Mouse (Mus musculus) liver, adult 2 months (tissue): Measurements from ENCODE around the gene Msl1. TPM values are rescaled to one million over a fixed set of nuclear protein-coding genes. Genes with fewer than 3 reads are reported as not detected.
A peak's percentile ranks its signal among the peaks of the same experiment; 100 is the strongest.

ENCODE experiments used
- DNase-seq: peaks from one replicate; pipeline ENCODE4 v3.0.0-alpha.2; 2011; ENCODE audit warnings: low read depth, low spot score; ENCODE audit errors: extremely low read depth
- H3K27ac ChIP-seq: fragments of 200-500 bp; replicated peaks from 2 replicates; pipeline ENCODE4 v1.5.1; 2012; ENCODE audit warnings: low read depth, mild to moderate bottlenecking, control low read depth, inconsistent platforms, low read length; ENCODE audit not compliant: insufficient read depth
- H3K27me3 ChIP-seq: fragments of 200-500 bp; 2 replicates; pipeline ENCODE4 v1.6.1; 2012; ENCODE audit warnings: mild to moderate bottlenecking, moderate library complexity, low read length, inconsistent platforms; ENCODE audit not compliant: control insufficient read depth, insufficient read depth
- H3K36me3 ChIP-seq: fragments of 200-500 bp; 2 replicates; pipeline ENCODE4 v1.6.1; 2012; ENCODE audit warnings: low read length, inconsistent platforms; ENCODE audit not compliant: control insufficient read depth, insufficient read depth
- H3K4me1 ChIP-seq: fragments of 200-500 bp; 2 replicates; pipeline ENCODE4 v1.6.1; 2011; ENCODE audit warnings: low read length; ENCODE audit not compliant: control insufficient read depth, insufficient read depth
- H3K4me3 ChIP-seq: fragments of 200-500 bp; 2 replicates; pipeline ENCODE4 v1.5.1; 2011; ENCODE audit warnings: low read depth, mild to moderate bottlenecking, control low read depth, low read length, moderate library complexity; ENCODE audit not compliant: insufficient read depth
- H3K79me2 ChIP-seq: fragments of 200-500 bp; 2 replicates; pipeline ENCODE4 v1.6.1; 2012; ENCODE audit warnings: inconsistent platforms, mild to moderate bottlenecking, low read length, moderate library complexity; ENCODE audit not compliant: control insufficient read depth, insufficient read depth
- H3K9ac ChIP-seq: fragments of 200-500 bp; 2 replicates; pipeline ENCODE4 v1.6.1; 2012; ENCODE audit warnings: low read depth, mild to moderate bottlenecking, control low read depth, inconsistent platforms, low read length
- CTCF ChIP-seq: fragments of 200-500 bp; IDR thresholded peaks from 2 replicates; pipeline ENCODE4 v1.5.1; 2011; ENCODE audit warnings: low read depth, low read length, control low read depth
- POLR2A ChIP-seq: fragments of 200-500 bp; IDR thresholded peaks from 2 replicates; pipeline ENCODE4 v1.6.1; 2011; ENCODE audit warnings: low read length, control low read depth; ENCODE audit not compliant: insufficient read depth; ENCODE audit errors: extremely low read depth
- WGBS: fragments of 180-500 bp; shearing (Covaris S2); methylation state at CpG from one replicate; pipeline ENCODE4 v1.1.7; 2018; 5-methylcytosine and 5-hydroxymethylcytosine counted together
- polyA plus RNA-seq: library from polyadenylated mRNA; depleted of rRNA; stranded (reverse); fragments of >200 nt; gene quantifications from 2 replicates; pipeline ENCODE4 v1.2.3, GENCODE M21; 2012
- total RNA-seq: library from RNA; depleted of rRNA; stranded (reverse); fragments of >200 nt; gene quantifications from 2 replicates; pipeline ENCODE4 v1.2.3, GENCODE M21; 2014

Gene Msl1
- total and polyA plus RNA-seq, 2 experiments: 15.5 to 17.0 TPM

DNA sequence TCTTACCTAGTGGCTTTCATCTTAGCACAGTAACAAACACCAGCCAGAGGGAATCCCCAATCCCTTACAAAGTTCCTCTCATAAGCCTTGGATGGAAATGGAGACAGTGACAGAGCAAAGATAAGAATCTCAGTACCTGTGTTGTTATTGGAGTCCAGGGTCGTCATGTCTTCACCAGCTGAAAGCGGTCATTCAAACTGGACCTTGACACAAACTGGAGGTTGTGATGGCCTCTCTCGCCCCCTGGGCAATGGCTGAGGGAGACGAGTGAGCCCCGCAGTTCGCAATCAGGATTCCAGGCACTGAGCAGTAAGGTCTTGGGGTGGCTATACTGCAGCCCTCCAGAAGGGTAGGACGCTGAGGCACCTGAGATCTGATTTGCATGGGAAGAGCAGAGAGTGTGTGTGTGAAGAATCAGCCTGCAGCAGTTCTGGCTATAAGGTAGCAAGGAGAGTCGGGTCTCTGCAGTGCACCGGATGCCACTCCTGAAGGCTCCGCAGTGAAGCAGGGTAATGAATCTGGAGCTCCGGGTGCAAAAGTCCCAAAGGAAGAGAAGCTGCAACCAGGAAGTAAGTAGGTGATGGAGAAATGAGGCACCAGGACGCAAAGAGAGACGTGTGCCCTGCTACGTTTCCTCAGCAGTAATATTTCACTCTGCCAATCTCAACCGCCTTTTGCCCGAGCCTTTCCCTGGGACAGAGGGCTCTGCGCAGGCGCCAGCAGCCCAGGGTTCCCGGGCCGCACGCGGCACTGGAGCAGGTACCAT is 20.6 kb upstream of the Msl1 start, which contains the start of gene Nr1d1:
TSS of gene Nr1d1 (minus strand) at position 752 of the 766 bp plus-strand sequence.
- Histone ChIP-seq H3K4me1 (peaks cover 28% of the 10 kb centered on the region), H3K36me3 (peaks cover 31% of the 10 kb centered on the region), H3K27ac (peak within 1 kb of the TSS; percentile 96), H3K27me3 (no peaks in the 10 kb centered on the region), H3K79me2 (0 out of 2 replicates have a peak, but pooled peaks cover 3% of the 10 kb centered on the region), H3K9ac (peak within 1 kb of the TSS; percentile 85), H3K4me3 (peak within 1 kb of the TSS; percentile 83)
- TF ChIP-seq CTCF (no peak), POLR2A (peak; percentile 88)
- WGBS: under 1% methylated on average over 22 of the region's 22 CpGs
- no peak for DNase-seq

DNA sequence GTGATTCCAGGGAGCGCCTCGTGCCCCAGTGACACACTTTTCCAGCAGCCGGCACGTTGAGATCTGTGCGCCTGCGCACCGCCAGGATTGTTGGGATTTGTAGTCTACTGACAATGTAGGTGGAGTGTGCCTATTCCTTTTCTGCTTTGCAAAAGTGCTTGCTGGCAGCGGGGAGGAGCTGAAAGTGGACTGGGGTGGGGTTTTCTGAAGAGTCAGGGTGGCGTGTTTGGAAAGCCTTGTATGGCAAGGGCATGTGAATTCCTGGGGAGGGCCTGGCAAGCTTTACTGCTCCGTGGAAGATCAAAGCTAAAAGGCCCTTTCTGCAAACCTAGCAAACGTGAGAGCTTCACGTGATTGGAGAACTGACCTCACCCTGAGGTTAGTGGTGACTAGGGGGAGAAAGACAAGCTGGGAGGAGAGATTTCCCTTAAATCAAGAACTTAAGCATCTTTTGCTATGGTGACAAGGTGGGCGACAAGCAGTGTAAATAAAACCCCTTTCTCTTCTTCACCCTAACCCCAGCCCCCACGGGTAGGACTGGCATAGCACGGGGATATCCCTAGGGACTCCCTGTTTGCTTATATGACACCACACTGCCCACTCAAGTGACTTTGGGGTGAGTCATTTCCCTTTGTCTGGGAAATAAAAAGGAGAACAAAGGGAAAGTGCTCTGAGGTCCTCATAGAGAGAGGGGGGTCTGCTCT is 19.8 kb upstream of the Msl1 start:
- peaks cover 24% of the 10 kb centered on the region for H3K36me3 ChIP-seq
- peak; percentile 100 for DNase-seq
- H3K27ac ChIP-seq: peak overlapping the region; percentile 83
- H3K9ac ChIP-seq: peak overlapping the region; percentile 60
- 0 out of 2 replicates have a peak, but pooled peaks cover 3% of the 10 kb centered on the region for H3K79me2 ChIP-seq
- no peak for TF ChIP-seq POLR2A
- no peak for TF ChIP-seq CTCF
- peaks cover 26% of the 10 kb centered on the region for H3K4me1 ChIP-seq
- under 1% methylated on average over 15 of the region's 15 CpGs for WGBS
- H3K4me3 ChIP-seq: peak overlapping the region; percentile 83
- no peaks in the 10 kb centered on the region for H3K27me3 ChIP-seq

DNA sequence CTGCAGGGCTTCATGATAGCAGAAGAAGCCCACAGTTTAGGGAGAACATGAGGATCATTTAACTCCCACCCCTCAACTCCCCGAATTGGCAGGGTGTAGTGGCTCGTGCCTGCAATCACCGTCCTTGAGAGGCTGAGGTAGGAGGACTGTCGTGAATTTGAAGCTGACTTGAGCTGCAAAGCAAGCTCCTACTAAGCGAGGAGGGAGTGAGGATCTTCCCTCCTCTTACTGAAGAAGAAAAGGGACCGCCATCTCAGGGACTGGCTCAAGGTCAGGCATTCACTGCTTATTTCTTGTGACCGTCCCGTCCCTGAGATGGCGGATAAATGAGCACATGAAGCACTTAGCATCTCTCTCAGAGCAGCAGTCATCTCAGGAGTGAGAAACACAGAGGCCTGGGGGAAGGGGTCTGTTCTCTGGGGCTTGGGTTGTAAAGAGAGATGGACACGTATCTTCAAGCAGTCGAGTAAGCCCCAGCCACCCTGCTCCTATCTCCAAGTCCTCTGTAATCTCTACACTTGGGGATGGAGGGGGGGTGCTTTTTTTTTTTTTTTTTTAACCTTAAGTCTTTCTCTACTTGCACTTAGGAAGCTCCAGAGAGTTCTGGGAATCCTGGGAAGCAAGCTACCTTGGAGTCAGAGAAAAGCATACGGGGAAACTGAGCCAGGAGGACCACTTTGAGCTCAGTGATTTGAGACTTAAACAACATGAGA is 19.1 kb upstream of the Msl1 start:
- peak overlapping the region; percentile 83 for H3K27ac ChIP-seq
- no peaks in the 10 kb centered on the region for H3K27me3 ChIP-seq
- H3K4me1 ChIP-seq: peaks cover 25% of the 10 kb centered on the region
- TF ChIP-seq CTCF: no peak
- TF ChIP-seq POLR2A: no peak
- WGBS: 49% methylated on average over 12 of the region's 12 CpGs
- peak overlapping the region; percentile 65 for H3K9ac ChIP-seq
- no peak overlapping the region for H3K4me3 ChIP-seq
- DNase-seq: no peak
- peaks cover 18% of the 10 kb centered on the region for H3K36me3 ChIP-seq
- H3K79me2 ChIP-seq: 0 out of 2 replicates have a peak, but pooled peaks cover 3% of the 10 kb centered on the region

- peak overlapping the region; percentile 83 for H3K27ac ChIP-seq
Measured at GRCm38 (mm10) chr11:98776843-98777590, 18.3 kb upstream of the Msl1 start.

DNA sequence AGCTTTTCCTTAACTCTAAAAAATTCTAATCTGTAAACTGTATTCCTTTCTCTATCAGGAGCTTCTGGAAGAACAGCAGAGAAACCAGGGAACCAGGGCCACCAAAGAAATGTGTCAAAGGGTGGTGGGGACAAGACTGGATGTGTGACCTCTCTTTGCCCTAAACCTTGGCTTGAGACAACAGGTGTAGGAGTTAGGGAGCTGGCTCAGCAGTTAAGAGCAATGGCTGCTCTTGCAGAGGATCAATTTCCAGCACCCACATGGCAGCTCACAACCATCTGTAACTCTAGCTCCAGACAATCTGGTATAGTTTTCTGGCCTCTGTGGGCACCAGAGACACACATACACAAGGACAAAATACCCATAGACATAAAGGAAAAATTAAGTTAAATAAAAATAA is 17.4 kb upstream of the Msl1 start:
- Histone ChIP-seq H3K79me2 (0 out of 2 replicates have a peak, but pooled peaks cover 3% of the 10 kb centered on the region), H3K4me1 (peaks cover 23% of the 10 kb centered on the region), H3K27me3 (no peaks in the 10 kb centered on the region), H3K4me3 (no peak overlapping the region), H3K9ac (no peak overlapping the region), H3K27ac (no peak overlapping the region), H3K36me3 (peaks cover 3% of the 10 kb centered on the region; the same call in 1 of the 2 replicates)
- TF ChIP-seq POLR2A: no peak
- no peak for TF ChIP-seq CTCF
- no peak for DNase-seq

More at GRCm38 (mm10) chr11:98776843-98777590, 18.3 kb upstream of the Msl1 start:
- Histone ChIP-seq H3K4me3 (no peak overlapping the region), H3K79me2 (0 out of 2 replicates have a peak, but pooled peaks cover 3% of the 10 kb centered on the region), H3K36me3 (peaks cover 10% of the 10 kb centered on the region), H3K4me1 (peaks cover 23% of the 10 kb centered on the region), H3K9ac (peak overlapping the region; percentile 65), H3K27me3 (no peaks in the 10 kb centered on the region)
- 14% methylated on average over 9 of the region's 9 CpGs for WGBS
- peak; percentile 80 for DNase-seq
- TF ChIP-seq POLR2A (peak; percentile 59), CTCF (no peak)
